Mouse (Mus musculus) kidney, postnatal 25 days (tissue): ENCODE results near the gene Mob3b.

Experiments
- DNase-seq, 2 experiments: peaks; one replicate each; pipeline ENCODE4 v3.0.0; 2021; ENCODE audit warnings: mixed read lengths in 2 of 2

Gene Mob3b

DNA sequence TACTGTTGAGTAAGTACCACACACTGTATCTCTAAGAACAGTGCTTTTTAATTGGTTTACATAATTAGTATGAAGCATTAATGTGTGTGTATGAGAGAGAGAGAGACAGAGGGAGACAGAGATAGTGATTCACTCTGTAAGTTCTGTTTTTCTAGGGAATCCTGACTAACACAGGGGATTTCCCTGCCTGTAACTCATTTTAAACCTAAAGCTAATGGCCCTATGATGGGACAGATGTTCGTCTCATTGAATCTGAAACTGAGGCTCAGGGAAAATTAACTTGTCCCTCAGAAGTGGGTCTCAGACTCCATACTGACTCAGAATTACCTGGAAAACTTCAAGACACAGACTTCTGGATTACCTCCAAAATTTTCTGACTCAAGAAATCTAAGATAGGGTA, 96.3 kb downstream of the Mob3b start:
- DNase-seq, result no peak

DNA sequence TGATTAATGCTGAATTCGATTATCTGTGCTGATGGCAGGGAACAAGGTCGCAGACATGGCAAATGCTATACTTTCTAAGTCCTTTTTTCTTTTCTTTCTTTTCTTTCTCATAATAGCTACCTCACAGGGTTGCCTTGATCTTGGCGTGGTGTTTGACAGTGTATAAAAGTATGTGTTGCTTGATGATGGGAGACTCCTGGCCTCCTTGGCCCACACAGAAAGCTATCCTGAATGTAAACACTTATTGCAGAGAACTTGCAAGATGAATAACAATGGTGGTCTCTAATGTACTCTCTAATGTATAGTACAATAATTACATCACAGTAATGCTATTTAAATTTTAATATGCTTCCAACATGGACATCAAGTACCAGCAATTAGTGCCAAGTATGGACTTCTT, 96.9 kb downstream of the Mob3b start:
- DNase-seq, result no peak

DNA sequence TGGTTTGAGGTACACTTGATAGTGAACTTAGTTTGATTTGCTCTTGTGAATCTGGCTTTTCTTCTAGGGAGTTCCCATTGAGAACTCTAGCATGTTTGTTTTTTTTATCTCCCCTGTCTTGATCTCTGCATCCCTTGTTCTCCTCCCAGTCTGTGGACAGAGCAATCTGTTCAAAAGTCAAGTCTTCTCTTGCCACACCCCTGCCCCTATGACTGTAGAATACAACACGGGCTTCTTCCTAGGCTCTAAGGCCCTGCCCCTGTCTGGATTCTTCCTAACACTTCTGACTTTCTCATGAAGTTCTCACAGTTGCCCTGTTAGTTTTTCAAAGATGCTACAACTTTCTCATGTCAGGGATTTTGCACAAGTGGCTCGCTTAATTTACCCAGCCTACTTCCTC, 102.9 kb downstream of the Mob3b start:
- no peak for DNase-seq

DNA sequence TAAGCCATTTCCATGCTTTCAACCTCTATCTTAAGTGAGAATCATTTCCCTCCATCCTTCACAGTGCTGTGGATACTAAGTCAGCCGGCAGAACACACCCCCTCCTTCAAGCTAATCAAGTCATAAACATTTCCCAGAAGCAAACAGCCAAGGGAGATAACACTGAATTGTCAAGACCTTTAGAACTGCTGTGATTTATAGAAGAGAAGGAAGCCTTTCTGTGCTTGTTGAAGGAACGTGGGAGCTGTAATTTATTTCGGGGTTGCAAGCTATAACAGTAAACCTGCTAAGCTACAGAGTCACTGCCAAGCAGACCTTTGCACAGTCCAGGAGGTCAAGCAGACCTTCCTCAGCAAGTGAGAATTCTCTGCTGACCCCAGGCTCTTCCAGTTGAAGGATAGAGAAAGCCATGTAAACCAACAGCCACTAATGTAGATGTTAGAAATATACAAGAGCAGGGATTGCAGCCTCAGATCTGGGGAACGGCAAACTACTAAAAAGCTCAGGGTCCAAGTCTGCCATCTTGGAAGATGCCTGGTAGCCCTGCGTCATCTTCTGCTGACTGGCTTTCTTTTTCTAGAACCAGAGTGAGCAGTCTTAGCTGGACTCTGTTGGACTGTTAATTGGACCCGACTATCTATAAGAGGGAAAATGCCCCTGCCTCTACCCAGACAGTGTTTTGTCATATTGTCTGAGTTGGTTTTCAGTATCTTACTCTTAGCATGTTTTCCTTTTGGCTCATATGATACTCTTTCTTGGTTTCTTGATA, 104.9 kb downstream of the Mob3b start:
- peak; percentile 35 to 58 for DNase-seq

DNA sequence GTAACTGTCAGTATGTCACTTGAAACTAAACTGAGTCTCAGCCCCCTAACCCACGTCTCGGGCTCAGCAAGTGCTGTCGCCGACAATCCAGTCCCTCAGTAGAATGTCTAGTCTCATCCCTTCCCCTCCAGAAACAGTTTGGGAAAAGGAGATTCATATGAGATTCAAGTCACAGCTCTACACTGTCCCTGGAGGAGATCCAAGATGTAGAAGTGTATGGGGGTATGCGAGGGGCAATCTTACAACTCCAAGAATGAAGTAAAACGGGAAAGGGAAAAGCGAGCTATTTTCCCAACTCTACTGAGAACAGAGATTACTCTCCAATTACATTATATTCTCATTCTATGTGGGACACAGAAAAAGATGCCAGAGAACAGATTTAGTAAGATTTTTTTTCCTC, 106.1 kb downstream of the Mob3b start:
- DNase-seq, result no peak

- no peak for DNase-seq
Observed at GRCm38 (mm10) chr4:35049742-35050058, 107.6 kb downstream of the Mob3b start.

DNA sequence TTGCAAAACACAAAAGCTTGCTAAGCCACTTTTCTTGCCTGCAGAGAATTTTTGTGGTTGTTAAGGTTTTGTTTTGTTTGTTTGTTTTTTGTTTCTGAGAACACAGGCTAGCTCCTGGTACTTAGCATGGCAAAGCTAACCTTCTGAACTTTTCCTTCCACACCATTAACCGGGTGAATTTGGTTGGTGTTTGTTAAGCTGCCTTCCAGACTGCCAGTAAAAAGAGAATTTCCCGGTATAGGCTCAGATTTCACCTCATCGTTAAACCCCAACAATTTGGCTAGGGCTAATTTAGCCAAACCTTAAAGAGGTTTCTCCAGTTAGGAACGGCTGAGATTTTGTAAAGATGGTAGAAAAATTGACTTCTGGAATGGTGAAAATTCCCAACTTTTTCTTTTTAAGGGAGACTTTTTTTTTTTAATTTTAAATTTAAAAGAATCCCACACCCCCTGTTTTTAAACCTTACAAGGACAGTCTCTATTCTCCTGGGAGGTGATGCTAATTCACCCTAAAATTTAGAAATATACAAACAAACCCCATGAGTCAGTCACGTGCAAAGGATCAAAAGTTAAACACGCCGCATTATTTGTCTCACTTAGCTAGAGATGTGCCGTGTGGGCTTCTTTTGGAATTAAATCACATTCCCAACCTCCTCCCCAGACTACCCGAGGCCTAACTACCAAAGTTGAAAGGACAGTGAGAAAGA, 108.1 kb downstream of the Mob3b start:
- no peak for DNase-seq

DNA sequence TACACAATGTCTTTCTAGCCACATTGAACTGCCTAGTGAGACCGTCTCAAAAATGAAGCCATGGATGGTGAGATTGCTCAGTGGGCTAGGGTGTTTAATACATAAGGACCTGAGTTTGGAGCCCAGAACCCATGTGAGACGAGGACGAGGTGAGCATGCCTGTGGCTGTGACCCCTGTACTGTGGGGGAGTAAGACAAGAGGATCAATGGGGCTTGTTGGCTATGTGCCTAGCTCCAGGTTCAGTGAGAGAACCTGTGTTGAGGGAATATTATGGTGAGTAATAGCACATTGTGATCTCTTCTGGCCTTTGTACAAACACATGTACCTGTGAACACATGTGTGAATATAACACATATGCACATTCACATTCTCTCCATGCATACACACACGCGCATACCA, 116.4 kb downstream of the Mob3b start:
- no peak for DNase-seq

- peak in 1 of 2 experiments; percentile 29 for DNase-seq
Observed at GRCm38 (mm10) chr4:35040306-35040705, 117.0 kb downstream of the Mob3b start.

DNA sequence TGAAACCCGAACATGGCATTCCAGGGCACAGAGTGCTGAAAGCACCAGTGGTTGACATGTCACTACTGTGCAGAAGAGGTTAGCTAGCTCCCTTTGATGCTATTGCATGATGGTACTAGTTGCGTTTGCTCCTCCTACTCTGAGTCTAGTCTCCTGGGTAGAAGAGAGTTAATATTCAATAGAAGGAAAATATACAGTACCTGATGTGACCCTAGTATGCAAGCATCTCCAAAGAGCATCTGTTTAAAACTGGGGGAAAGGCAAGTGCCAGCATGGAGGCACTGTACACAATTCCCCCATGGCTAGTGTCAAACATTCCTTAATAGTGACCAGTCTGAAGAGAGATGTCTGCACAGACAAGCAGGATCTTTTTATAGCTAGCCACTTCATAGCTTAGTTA, 119.5 kb downstream of the Mob3b start:
- no peak for DNase-seq

DNA sequence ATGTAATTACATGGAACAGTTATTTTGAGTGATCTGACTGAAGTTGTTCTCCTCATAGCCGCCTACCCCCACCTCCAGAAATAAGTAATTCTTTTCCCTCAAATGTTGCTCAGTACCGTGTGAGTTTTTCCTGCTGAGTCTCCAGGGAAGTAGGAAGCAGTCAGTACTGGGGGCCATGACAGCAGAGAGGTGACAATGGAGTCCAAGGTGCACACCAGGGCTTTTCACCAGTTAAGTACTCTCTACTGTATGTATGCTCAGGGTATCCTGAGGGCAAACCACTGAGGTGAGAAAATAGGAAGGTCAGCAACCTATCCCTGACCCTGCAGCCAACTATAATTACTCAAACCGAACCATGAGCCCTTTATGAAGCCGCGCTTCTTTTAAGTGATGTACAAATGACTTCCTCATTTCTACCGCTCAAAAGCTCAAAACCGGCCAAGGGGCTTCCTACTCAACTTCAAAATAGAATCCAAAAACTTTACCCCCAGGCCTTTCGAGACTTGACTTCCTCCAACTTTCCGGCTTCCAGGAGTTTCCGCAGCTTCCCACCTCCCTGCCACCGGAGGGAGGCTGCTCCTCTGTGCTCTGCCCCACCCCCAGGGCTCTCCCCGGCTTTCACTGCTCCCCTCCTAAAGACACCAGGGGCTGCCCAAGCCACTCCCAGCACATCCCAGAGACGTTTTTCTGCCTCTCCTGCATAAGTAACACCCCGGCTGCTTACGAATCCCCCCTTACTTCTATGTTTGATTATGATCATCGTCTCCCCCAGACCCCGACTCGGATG, 122.6 kb downstream of the Mob3b start:
- DNase-seq, result no peak

DNA sequence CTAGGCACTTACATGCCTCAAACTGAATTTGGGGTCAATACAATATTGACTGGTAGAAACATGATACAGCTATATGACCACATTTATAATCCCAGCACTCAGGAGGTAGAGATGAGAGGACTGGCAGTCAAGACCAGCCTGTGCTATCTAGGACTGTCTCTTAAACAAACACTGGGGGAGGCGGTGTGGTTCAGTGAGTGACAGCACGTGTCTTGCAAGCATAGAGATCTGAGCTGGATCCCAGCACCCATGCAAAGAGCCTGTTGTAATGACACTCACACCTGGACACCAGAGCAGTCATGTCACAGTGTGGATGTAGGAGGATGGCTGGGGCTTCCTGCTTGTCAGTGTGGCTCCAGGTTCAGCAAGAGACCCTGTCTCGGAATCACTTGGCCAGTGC, 124.5 kb downstream of the Mob3b start:
- no peak for DNase-seq

DNA sequence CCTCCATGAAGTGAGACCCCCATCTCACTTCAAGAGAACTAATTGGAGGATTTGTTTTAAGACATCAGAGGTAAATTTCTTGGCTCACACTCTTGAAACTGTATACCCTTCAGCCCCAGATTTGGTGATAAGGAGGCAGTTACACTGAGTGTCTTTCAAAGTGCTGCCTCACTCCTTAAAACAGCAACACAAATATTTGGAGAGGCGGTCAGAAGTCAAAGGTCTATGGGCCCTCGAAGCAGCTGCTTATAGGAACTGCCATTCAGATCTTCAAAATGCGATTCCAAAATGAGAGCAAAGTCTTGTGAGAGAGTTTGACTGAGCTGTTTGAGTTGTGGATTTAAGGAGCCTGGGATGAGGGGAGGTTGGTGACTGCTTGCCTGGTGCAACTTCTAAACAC, 125.7 kb downstream of the Mob3b start:
- no peak for DNase-seq

- DNase-seq, result no peak
Observed at GRCm38 (mm10) chr4:35031141-35031540, 126.1 kb downstream of the Mob3b start.

- DNase-seq, result no peak
Observed at GRCm38 (mm10) chr4:35018416-35018815, 138.9 kb downstream of the Mob3b start.

DNA sequence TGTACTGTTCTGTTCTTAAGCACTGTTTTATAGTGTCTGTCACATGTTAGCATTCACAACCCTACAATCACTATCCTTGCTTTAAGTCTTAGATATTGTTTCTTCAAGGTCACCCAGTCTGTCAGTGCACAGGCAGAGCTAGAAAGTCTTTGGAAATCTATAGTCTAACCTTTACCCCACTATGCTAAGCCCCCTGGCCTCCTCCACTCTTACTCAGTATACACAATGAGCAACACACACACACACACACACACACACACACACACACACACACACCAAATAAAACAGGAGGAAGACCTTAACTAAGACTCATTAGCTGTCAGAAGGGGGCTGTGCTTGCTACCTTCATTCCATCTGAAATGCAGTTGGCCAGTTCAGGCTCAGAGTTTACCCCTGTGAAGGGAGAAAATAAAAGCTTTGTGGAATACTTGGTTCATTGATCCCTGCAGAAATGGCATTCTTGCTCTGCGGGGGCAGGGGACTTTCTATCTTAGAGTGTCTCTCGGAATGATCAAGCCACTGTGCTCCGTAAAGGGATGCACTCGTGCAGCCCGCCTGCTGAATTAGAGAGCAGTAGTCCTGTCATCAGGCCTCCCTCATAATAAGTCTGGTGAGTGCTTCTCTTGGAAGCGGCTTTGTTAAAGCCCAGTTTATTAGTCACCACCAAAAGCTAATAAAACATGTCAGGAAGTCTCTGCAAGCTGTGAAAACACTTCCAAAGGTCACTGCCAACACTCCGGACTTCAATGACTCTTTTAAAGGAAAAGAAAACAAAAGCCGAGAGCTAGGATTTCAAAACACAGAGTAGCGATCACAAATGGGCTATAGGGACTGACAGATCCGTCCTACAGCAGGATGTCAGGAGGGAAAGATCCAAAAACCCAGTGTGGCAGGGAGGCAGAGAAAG, 144.6 kb downstream of the Mob3b start:
- DNase-seq, result no peak

- DNase-seq, result no peak
Observed at GRCm38 (mm10) chr4:35006541-35007260, 150.6 kb downstream of the Mob3b start.

DNA sequence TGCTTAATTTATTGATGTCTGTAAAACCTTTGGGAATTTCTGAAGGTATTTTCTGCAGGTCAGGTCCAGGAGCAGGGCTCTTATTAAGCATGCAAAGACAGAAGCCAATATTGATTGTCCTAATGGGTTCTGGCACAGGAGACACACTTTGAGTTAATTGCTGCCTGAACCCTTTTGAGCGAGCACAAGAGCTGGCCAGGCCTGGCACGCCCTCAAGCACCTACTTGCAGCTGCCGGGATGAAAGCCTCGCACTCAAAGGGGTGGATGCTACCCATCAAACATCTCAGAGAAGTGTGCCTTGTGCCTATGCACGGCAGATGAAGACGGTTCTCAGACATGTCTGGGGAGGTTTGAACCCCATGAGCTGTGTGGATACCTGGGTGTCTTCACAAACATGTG, 151.2 kb downstream of the Mob3b start:
- DNase-seq, result peak in 1 of 2 experiments; percentile 29

DNA sequence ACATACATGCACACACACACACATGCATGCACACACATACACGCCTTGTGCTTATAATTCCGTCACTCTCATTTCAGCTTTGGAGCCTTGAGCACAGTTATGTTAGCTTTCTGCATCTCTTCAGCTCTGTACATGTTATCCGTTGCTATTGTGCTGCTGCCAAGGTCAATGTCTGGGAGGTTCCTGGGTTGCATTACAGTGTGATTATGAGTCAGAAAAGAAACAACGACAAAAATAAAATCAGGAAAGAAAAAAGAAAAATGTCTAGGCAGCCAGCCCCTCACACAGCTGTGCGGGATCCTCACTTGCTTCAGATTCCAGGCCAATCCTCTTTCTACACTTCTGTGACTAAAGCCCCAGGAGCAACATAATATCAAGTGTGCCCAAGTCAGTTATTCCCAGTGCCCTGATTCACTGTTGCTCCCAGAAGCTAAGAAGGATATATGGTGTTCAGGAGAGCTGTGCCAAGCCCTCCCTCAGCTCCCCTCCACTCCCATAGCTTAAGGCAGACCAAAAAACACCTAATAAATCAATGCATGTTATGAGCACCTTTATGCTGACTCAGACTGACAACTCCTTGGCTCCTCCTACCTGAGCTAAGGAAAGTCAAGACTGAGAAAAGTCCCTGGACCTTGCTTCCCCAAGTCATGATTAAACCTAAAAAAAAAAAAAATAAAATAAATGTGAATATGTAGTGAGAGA, 152.1 kb downstream of the Mob3b start:
- DNase-seq, result no peak

DNA sequence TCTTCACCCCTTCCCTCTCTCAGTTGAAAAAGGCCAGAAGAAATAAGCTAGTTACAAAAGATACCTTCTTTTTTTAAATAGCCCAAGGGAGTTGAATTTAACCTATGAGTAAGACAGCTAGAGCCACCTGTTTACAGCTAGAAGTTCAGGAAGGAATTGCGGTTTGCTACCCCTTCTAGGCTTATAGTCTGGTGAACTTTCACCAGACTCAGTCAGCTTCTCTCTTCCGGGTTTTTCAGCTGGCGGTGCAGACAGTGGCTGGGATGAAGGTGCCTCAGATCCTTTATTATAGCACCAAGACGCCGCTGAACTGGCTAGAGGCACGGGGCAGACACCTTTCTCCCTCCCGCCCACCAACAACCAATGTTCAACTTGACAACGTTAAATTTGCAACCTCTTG, 152.8 kb downstream of the Mob3b start:
- no peak for DNase-seq

- no peak for DNase-seq
Observed at GRCm38 (mm10) chr4:35003550-35004326, 153.5 kb downstream of the Mob3b start.
